Mouse (Mus musculus) bone marrow, adult 2 months (tissue): Measurements from ENCODE around the gene Pcdh9.

Experiments used
- CTCF ChIP-seq: fragments of 200-500 bp; IDR thresholded peaks from 2 replicates; pipeline ENCODE4 v1.5.1; 2011; ENCODE audit warnings: low read length, control low read depth; ENCODE audit not compliant: control insufficient read depth, insufficient read depth
- POLR2A ChIP-seq: fragments of 200-500 bp; IDR thresholded peaks from 2 replicates; pipeline ENCODE4 v1.6.1; 2011; ENCODE audit warnings: low read depth, mild to moderate bottlenecking, control low read depth, low read length, borderline replicate concordance; ENCODE audit not compliant: control insufficient read depth

GRCm38 (mm10) chr14:93342781-93343180, 547.7 kb downstream of the Pcdh9 start:
- TF ChIP-seq POLR2A: no peak
- TF ChIP-seq CTCF: no peak
